Mouse (Mus musculus) layer of hippocampus, adult 8-10 months (tissue): Measurements from ENCODE around the gene Ywhaq. TPM values are rescaled to one million over a fixed set of nuclear protein-coding genes. Genes with fewer than 3 reads are reported as not detected.
A peak's percentile ranks its signal among the peaks of the same experiment; 100 is the strongest.

Experiments used
- DNase-seq, 2 experiments: peaks; one replicate each; pipeline ENCODE4 v3.0.0; 2022; ENCODE audit warnings: low spot score in 2 of 2
- total RNA-seq, 4 experiments: library from RNA; stranded (reverse); gene quantifications; 2 replicates each; pipeline ENCODE4 v1.2.4; 2022

Gene Ywhaq
- total RNA-seq: 100 to 1,000 TPM; 351 to 430 (median 396) TPM

GRCm38 (mm10) chr12:21417100-21418070 lies at the start of gene Ywhaq:
Gene Ywhaq (minus strand): TSS chr12:21417637.
- DNase-seq: peak; percentile 98

- no peak for DNase-seq
These were observed 46.0 kb upstream of the Ywhaq start for GRCm38 (mm10) chr12:21463448-21463891.

- DNase-seq: no peak
These were observed 45.2 kb upstream of the Ywhaq start for GRCm38 (mm10) chr12:21462658-21463057.

GRCm38 (mm10) chr12:21459681-21460080 lies 42.2 kb upstream of the Ywhaq start:
- no peak for DNase-seq

GRCm38 (mm10) chr12:21456021-21456420 lies 38.6 kb upstream of the Ywhaq start:
- no peak for DNase-seq

GRCm38 (mm10) chr12:21451752-21452151 lies 34.3 kb upstream of the Ywhaq start:
- no peak for DNase-seq

- DNase-seq: no peak
These were observed 33.9 kb upstream of the Ywhaq start for GRCm38 (mm10) chr12:21451351-21451750.

GRCm38 (mm10) chr12:21443783-21444182 lies 26.3 kb upstream of the Ywhaq start:
- no peak for DNase-seq

GRCm38 (mm10) chr12:21441870-21442269 lies 24.4 kb upstream of the Ywhaq start:
- no peak for DNase-seq

GRCm38 (mm10) chr12:21439428-21439827 lies 22.0 kb upstream of the Ywhaq start:
- no peak for DNase-seq

GRCm38 (mm10) chr12:21438750-21439394 lies 21.4 kb upstream of the Ywhaq start:
- no peak for DNase-seq

GRCm38 (mm10) chr12:21438294-21438693 lies 20.9 kb upstream of the Ywhaq start:
- no peak for DNase-seq

GRCm38 (mm10) chr12:21431950-21432349 lies 14.5 kb upstream of the Ywhaq start:
- DNase-seq: no peak

GRCm38 (mm10) chr12:21431039-21431438 lies 13.6 kb upstream of the Ywhaq start:
- DNase-seq: no peak

- no peak for DNase-seq
These were observed 12.7 kb upstream of the Ywhaq start for GRCm38 (mm10) chr12:21430140-21430539.

- DNase-seq: no peak
These were observed 11.6 kb upstream of the Ywhaq start for GRCm38 (mm10) chr12:21429021-21429420.

- DNase-seq: peak; percentile 46 to 51
These were observed 8.9 kb upstream of the Ywhaq start for GRCm38 (mm10) chr12:21426065-21426940.

GRCm38 (mm10) chr12:21424683-21425082 lies 7.2 kb upstream of the Ywhaq start:
- DNase-seq: peak; percentile 44 to 52

GRCm38 (mm10) chr12:21418621-21419131 lies 1.2 kb upstream of the Ywhaq start:
- DNase-seq: peak in 1 of 2 experiments; percentile 25

GRCm38 (mm10) chr12:21418083-21418482 lies 646 bp upstream of the Ywhaq start:
- no peak for DNase-seq

GRCm38 (mm10) chr12:21416506-21416905 lies 931 bp downstream of the Ywhaq start:
- DNase-seq: no peak
